9 mouse cellular contexts compared by ENCODE assay signal in genomic region chr1:132733873-132734447, GRCm38 (mm10). TPM values are rescaled to one million over a fixed set of nuclear protein-coding genes. Genes with fewer than 3 reads are reported as not detected.
A peak's percentile ranks its signal among the peaks of the same experiment; 100 is the strongest.
DNase-seq lines count a peak whose midpoint lies in the region; ATAC-seq and TF ChIP-seq lines count a peak whose summit lies in the region.
"Had no signal": no experiment of that assay in that cellular context is flagged by ENCODE, and none has a peak within 500 bp of the region (broad histone marks: within the 10 kb centered on the region; RNA-seq: fewer than 3 reads in every experiment).

No protein-coding gene starts in this region.

- 32% methylated on average over 9 of the region's 9 CpGs for WGBS in kidney, embryonic 14.5 days
- WGBS in embryonic facial prominence, embryonic 10.5 days: 34% methylated on average over 9 of the region's 9 CpGs
- 57% methylated on average over 9 of the region's 9 CpGs for WGBS in midbrain, embryonic 16.5 days

- in situ Hi-C loops in CH12.LX (cut with MboI; ENCODE audit: low pct_ligation_motif_present, low pct_unique_long_range_greater_than_20kb, low sequenced_read_pairs): no loop called here

- TF ChIP-seq RAD21 in CH12.LX (IDR thresholded peaks at IDR 0.05; ENCODE audit: low read depth, low read length): no peak

- no peak overlapping the region for H3K4me3 ChIP-seq in kidney, embryonic 14.5 days (ENCODE audit: low read length)
- no peak overlapping the region for H3K4me3 ChIP-seq in CH12.LX (replicated peaks in 1 of 3; ENCODE audit: low read depth in 2 of 3, low read length in 2 of 3, poor library complexity in 1 of 3)
- no peak overlapping the region for H3K4me3 ChIP-seq in embryonic facial prominence, embryonic 10.5 days
- H3K4me3 ChIP-seq in midbrain, embryonic 16.5 days (ENCODE audit: low read depth, low read length): no peak overlapping the region

- TF ChIP-seq CTCF in CH12.LX (conservative IDR thresholded peaks at IDR 0.05 in 1 of 2, IDR thresholded peaks at IDR 0.05 in 1 of 2; ENCODE audit: low read depth in 2 of 2, low read length in 2 of 2): no peak

- ATAC-seq in kidney, embryonic 14.5 days (ENCODE audit: low FRiP score, low TSS enrichment): no peak
- ATAC-seq in midbrain, embryonic 16.5 days: no peak

- dilution Hi-C loops in CH12.LX (cut with MboI; ENCODE audit: extremely low pct_ligation_motif_present, extremely low pct_unique_long_range_greater_than_20kb, low sequenced_read_pairs): no loop called here

- DNase-seq in kidney, postnatal 14 days: peak; percentile 8
- DNase-seq in 3T3-L1 (ENCODE audit: low read depth, low spot score): peak; percentile 23
- DNase-seq in CH12.LX (ENCODE audit: extremely low read depth): peak; percentile 2
- peak; percentile 72 for DNase-seq in embryonic facial prominence, embryonic 10.5 days (ENCODE audit: low spot score)
- no peak for DNase-seq in cerebellum, adult 18-20 months
- DNase-seq: cerebellum, postnatal 25 days; layer of hippocampus, adult 9-11 months had no signal

- no peaks in the 10 kb centered on the region for H3K36me3 ChIP-seq in kidney, embryonic 14.5 days (ENCODE audit: control insufficient read depth, insufficient read depth, low read length)
- H3K36me3 ChIP-seq in CH12.LX (replicated peaks in 1 of 2; ENCODE audit: control insufficient read depth in 1 of 2, insufficient read depth in 1 of 2, low read length in 1 of 2): no peaks in the 10 kb centered on the region
- H3K36me3 ChIP-seq in embryonic facial prominence, embryonic 10.5 days (replicated peaks): no peaks in the 10 kb centered on the region
- no peaks in the 10 kb centered on the region; the same call in 1 of the 2 replicates for H3K36me3 ChIP-seq in midbrain, embryonic 16.5 days (ENCODE audit: control insufficient read depth, insufficient read depth, low read length)

- H3K9ac ChIP-seq in kidney, embryonic 14.5 days (ENCODE audit: low read depth, low read length): no peak overlapping the region
- H3K9ac ChIP-seq in CH12.LX (ENCODE audit: insufficient read depth, low read depth): no peak overlapping the region
- H3K9ac ChIP-seq in midbrain, embryonic 16.5 days (ENCODE audit: low read depth, low read length): no peak overlapping the region

- H3K27ac ChIP-seq in kidney, embryonic 14.5 days (ENCODE audit: low read depth, low read length): no peak overlapping the region
- no peak overlapping the region for H3K27ac ChIP-seq in CH12.LX (ENCODE audit: insufficient read depth, low read depth)
- H3K27ac ChIP-seq in embryonic facial prominence, embryonic 10.5 days (replicated peaks): no peak overlapping the region
- H3K27ac ChIP-seq in midbrain, embryonic 16.5 days (ENCODE audit: low read length): no peak overlapping the region

- peaks cover 16% of the 10 kb centered on the region for H3K27me3 ChIP-seq in kidney, embryonic 14.5 days (ENCODE audit: control insufficient read depth, insufficient read depth, low read length)
- H3K27me3 ChIP-seq in CH12.LX (replicated peaks): peaks cover 90% of the 10 kb centered on the region
- peaks cover 38% of the 10 kb centered on the region for H3K27me3 ChIP-seq in embryonic facial prominence, embryonic 10.5 days (replicated peaks; ENCODE audit: low read depth, poor library complexity, severe bottlenecking)
- no peaks in the 10 kb centered on the region for H3K27me3 ChIP-seq in midbrain, embryonic 16.5 days (ENCODE audit: control insufficient read depth, insufficient read depth, low read depth, low read length)

- H3K4me1 ChIP-seq in kidney, embryonic 14.5 days (ENCODE audit: control insufficient read depth, insufficient read depth, low read length): no peaks in the 10 kb centered on the region
- peaks cover 0 to 4% of the 10 kb centered on the region in 2 experiments; a peak in 1 of 4 replicates for H3K4me1 ChIP-seq in CH12.LX (ENCODE audit: control insufficient read depth in 1 of 2, insufficient read depth in 2 of 2)
- H3K4me1 ChIP-seq in embryonic facial prominence, embryonic 10.5 days: peaks cover 16% of the 10 kb centered on the region
- H3K4me1 ChIP-seq in midbrain, embryonic 16.5 days (ENCODE audit: control insufficient read depth, insufficient read depth, low read length): peaks cover 58% of the 10 kb centered on the region

- H3K79me2 ChIP-seq in CH12.LX (replicated peaks; ENCODE audit: control insufficient read depth, extremely low read depth, insufficient read depth, poor library complexity, severe bottlenecking): no peaks in the 10 kb centered on the region

- no peak for TF ChIP-seq POLR2A in CH12.LX (IDR thresholded peaks at IDR 0.05; ENCODE audit: low read depth, low read length)

- no peak for TF ChIP-seq EP300 in CH12.LX (IDR thresholded peaks at IDR 0.05; ENCODE audit: low read length)

- no peak overlapping the region for H3K4me2 ChIP-seq in kidney, embryonic 14.5 days (replicated peaks; ENCODE audit: low read depth, low read length)
- H3K4me2 ChIP-seq in CH12.LX (ENCODE audit: insufficient read depth, low read depth, poor library complexity, severe bottlenecking): no peak overlapping the region
- H3K4me2 ChIP-seq in midbrain, embryonic 16.5 days (ENCODE audit: low read length): no peak overlapping the region

- H3K9me3 ChIP-seq in kidney, embryonic 14.5 days (ENCODE audit: control insufficient read depth, low read length): no peaks in the 10 kb centered on the region
- no peaks in the 10 kb centered on the region for H3K9me3 ChIP-seq in CH12.LX (replicated peaks; ENCODE audit: low read length)
- H3K9me3 ChIP-seq in embryonic facial prominence, embryonic 10.5 days: no peaks in the 10 kb centered on the region
- no peaks in the 10 kb centered on the region for H3K9me3 ChIP-seq in midbrain, embryonic 16.5 days (replicated peaks; ENCODE audit: control insufficient read depth, low read length, poor library complexity, severe bottlenecking)

TF ChIP-seq in CH12.LX, 34 proteins besides CTCF, POLR2A, EP300 and RAD21:
- TF ChIP-seq ETS1 (conservative IDR thresholded peaks at IDR 0.05; ENCODE audit: low read depth, low read length) (no peak), HCFC1 (IDR thresholded peaks at IDR 0.05; ENCODE audit: low read depth, low read length) (no peak), JUND (conservative IDR thresholded peaks at IDR 0.05; ENCODE audit: low read depth, low read length) (no peak), IRF4 (IDR thresholded peaks at IDR 0.05; ENCODE audit: low read depth, low read length) (no peak), POLR2AphosphoS2 (IDR thresholded peaks at IDR 0.05; ENCODE audit: low read depth, low read length) (no peak), MAFK (IDR thresholded peaks at IDR 0.05; ENCODE audit: insufficient replicate concordance, low read length) (no peak), ZMIZ1 (IDR thresholded peaks at IDR 0.05; ENCODE audit: low read depth, low read length) (no peak), CHD1 (IDR thresholded peaks at IDR 0.05; ENCODE audit: low read depth, low read length) (no peak), MXI1 (IDR thresholded peaks at IDR 0.05; ENCODE audit: low read depth, low read length) (no peak)

RNA-seq across cellular contexts. Expression of gene Nfasc, which starts 7.6 kb away (rescaled TPM):
- 0.43 and 0.76 TPM in 2 replicates for polyA plus RNA-seq in kidney, embryonic 14.5 days (2014; fragmentation: Nextera tagmentation; extraction: Ambion mirVana)
- not detected in 2 replicates for total RNA-seq in CH12.LX (2012; rRNA removed)
- not detected in 2 replicates for total RNA-seq in CH12.LX (2014; rRNA removed)
- polyA plus RNA-seq in CH12.LX (2012; ENCODE audit: insufficient read length, low read depth): 0.04 TPM in 1 of 2 replicates, not detected in the other
- 5.2 and 6.4 TPM in 2 replicates for polyA plus RNA-seq in embryonic facial prominence, embryonic 10.5 days (2016; fragmentation: Nextera tagmentation; extraction: Ambion mirVana)
- polyA plus RNA-seq in midbrain, embryonic 16.5 days (2015; fragmentation: Nextera tagmentation; extraction: Ambion mirVana): 42.7 and 45.4 TPM in 2 replicates

Comparison
In these comparisons a context has a peak if more than half of its experiments do, and no peak if none do; other contexts are left out.
1. DNase-seq: peak in kidney, postnatal 14 days (single experiment), 3T3-L1 (single experiment), CH12.LX (single experiment) and embryonic facial prominence, embryonic 10.5 days (single experiment); none in cerebellum, adult 18-20 months (0 of 2).